Mouse (Mus musculus): ENCODE results near the gene Hist1h2af. TPM values are rescaled to one million over a fixed set of nuclear protein-coding genes. Genes with fewer than 3 reads are reported as not detected.
"Not testable (repeated sequence)": the region's sequence is repeated elsewhere in the genome, so short reads cannot be mapped to it uniquely, and the experiment has no call there.

Hist1h2af gene
- total RNA-seq, 1 experiment, result 1,402 TPM

DNA sequence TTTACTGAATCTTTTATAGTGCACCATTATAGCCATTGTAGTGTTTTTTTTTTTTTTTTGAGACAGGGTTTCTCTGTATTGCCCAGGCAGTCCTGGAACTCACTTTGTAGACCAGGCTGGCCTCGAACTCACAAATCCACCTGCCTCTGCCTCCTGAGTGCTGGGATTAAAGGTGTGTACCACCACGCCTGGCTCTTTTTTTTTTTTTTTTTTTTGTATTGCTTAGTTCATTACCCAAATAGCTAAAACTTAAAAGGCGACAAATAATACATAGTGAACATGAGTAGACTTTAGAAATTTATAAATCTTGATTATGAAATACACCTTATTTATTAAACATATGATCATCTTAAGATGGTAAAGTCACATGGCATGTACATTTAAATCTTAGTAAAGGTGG is 7.8 kb downstream of the Hist1h2af start:
- in situ Hi-C loops (cut with MboI; ENCODE audit: low sequenced_read_pairs in 2 of 2, unreplicated experiment in 2 of 2), result loop anchor here in 1 of 2 experiments (25.0 kb wide), 1 partner anchor 1504 kb away; the partner anchor contains the start of genes Hist1h2ag, Hist1h2ah, Hist1h2bj and Hist1h2bk
- Histone ChIP-seq H3K4me3 (ENCODE audit: insufficient read depth in 1 of 2, low read depth in 1 of 2, low read length in 2 of 2, poor library complexity in 1 of 2, severe bottlenecking in 1 of 2) (no peak overlapping the region), H3K27ac (ENCODE audit: insufficient read depth, low read depth, low read length, poor library complexity, severe bottlenecking) (no peak overlapping the region)

GRCm38 (mm10) chr13:23542225-23542980 is 8.7 kb downstream of the Hist1h2af start:
- H3K4me1 ChIP-seq (ENCODE audit: control insufficient read depth in 2 of 2, insufficient read depth in 2 of 2, low read length in 2 of 2, poor library complexity in 1 of 2); DNase-seq (ENCODE audit: low read depth, low spot score); H3K36me3 ChIP-seq (ENCODE audit: control insufficient read depth, insufficient read depth, low read length, poor library complexity, severe bottlenecking); H3K9me3 ChIP-seq (ENCODE audit: control insufficient read depth, insufficient read depth, low read depth, low read length): not testable (repeated sequence)
- in situ Hi-C loops (cut with MboI; ENCODE audit: low sequenced_read_pairs in 2 of 2, unreplicated experiment in 2 of 2), result loop anchor here in 1 of 2 experiments (25.0 kb wide), 1 partner anchor 1505 kb away; the partner anchor contains the start of genes Hist1h2ag, Hist1h2ah, Hist1h2bj and Hist1h2bk
- Histone ChIP-seq H3K4me3 (ENCODE audit: insufficient read depth in 1 of 2, low read depth in 1 of 2, low read length in 2 of 2, poor library complexity in 1 of 2, severe bottlenecking in 1 of 2) (peak overlapping the region; percentile 45 to 71), H3K27ac (ENCODE audit: insufficient read depth, low read depth, low read length, poor library complexity, severe bottlenecking) (peak overlapping the region; percentile 49; the same call in 1 of the 2 replicates), H3K9ac (ENCODE audit: insufficient read depth, low read depth, low read length, poor library complexity, severe bottlenecking) (peak overlapping the region; percentile 42)

More for the DNA sequence above, 7.8 kb downstream of the Hist1h2af start:
- Histone ChIP-seq H3K4me1 (ENCODE audit: control insufficient read depth in 2 of 2, insufficient read depth in 2 of 2, low read length in 2 of 2, poor library complexity in 1 of 2) (no peaks in the 10 kb centered on the region; a peak in 1 of 4 replicates), H3K9ac (ENCODE audit: insufficient read depth, low read depth, low read length, poor library complexity, severe bottlenecking) (no peak overlapping the region), H3K9me3 (ENCODE audit: control insufficient read depth, insufficient read depth, low read depth, low read length) (no peaks in the 10 kb centered on the region), H3K36me3 (ENCODE audit: control insufficient read depth, insufficient read depth, low read length, poor library complexity, severe bottlenecking) (no peaks in the 10 kb centered on the region)
- no peak for TF ChIP-seq ZC3H11A (IDR thresholded peaks at IDR 0.05; ENCODE audit: borderline replicate concordance, low read depth, low read length)
- no peak for TF ChIP-seq CHD2 (IDR thresholded peaks at IDR 0.05; ENCODE audit: low read depth, low read length)
- no peak for TF ChIP-seq HCFC1 (IDR thresholded peaks at IDR 0.05; ENCODE audit: borderline replicate concordance, insufficient read depth, low read length)
- TF ChIP-seq MAFK (IDR thresholded peaks at IDR 0.05; ENCODE audit: insufficient read depth, low read depth, low read length), result no peak
- 0 out of 2 replicates have a peak, but pooled peaks have one; percentile 38 for TF ChIP-seq ZNF384 (IDR thresholded peaks at IDR 0.05; ENCODE audit: low read depth, low read length)
- no peak for DNase-seq (ENCODE audit: low read depth, low spot score)

DNA sequence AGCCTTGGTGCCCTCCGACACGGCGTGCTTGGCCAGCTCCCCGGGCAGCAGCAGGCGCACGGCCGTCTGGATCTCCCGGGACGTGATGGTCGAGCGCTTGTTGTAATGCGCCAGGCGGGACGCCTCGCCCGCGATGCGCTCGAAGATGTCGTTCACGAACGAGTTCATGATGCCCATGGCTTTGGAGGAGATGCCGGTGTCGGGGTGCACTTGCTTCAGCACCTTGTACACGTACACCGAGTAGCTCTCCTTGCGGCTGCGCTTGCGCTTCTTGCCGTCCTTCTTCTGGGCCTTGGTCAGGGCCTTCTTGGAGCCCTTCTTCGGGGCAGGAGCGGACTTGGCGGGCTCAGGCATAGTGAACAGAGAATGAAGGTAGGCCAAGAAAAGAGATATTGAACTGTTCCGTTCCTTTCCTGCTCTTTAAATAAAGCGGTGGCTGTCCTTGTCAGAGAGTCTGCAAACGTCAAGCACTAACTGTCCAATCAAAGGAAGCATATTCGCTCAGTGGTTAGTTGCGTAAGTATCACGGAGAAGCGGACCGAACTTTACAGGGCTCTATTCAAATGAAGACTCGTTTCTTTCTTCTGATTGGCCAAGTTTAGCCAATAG is 9.4 kb downstream of the Hist1h2af start, which contains the start of gene Hist1h2bh:
Gene Hist1h2bh (minus strand): TSS at position 394 of the 609 bp plus-strand sequence.
- in situ Hi-C loops (cut with MboI; ENCODE audit: low sequenced_read_pairs in 2 of 2, unreplicated experiment in 2 of 2), result loop anchor here in 1 of 2 experiments (25.0 kb wide), 1 partner anchor 1506 kb away; the partner anchor contains the start of genes Hist1h2ag, Hist1h2ah, Hist1h2bj and Hist1h2bk

GRCm38 (mm10) chr13:23543965-23544786 is 10.5 kb downstream of the Hist1h2af start, which contains the start of gene Hist1h3f:
TSS of gene Hist1h3f (plus strand) at chr13:23544052.
- Histone ChIP-seq H3K4me1 (ENCODE audit: control insufficient read depth in 2 of 2, insufficient read depth in 2 of 2, low read length in 2 of 2, poor library complexity in 1 of 2) (no peaks in the 10 kb centered on the region; a peak in 1 of 4 replicates), H3K27ac (ENCODE audit: insufficient read depth, low read depth, low read length, poor library complexity, severe bottlenecking) (peak within 1 kb of the TSS; percentile 86), H3K9ac (ENCODE audit: insufficient read depth, low read depth, low read length, poor library complexity, severe bottlenecking) (peak within 1 kb of the TSS; percentile 75), H3K4me3 (ENCODE audit: insufficient read depth in 1 of 2, low read depth in 1 of 2, low read length in 2 of 2, poor library complexity in 1 of 2, severe bottlenecking in 1 of 2) (peak within 1 kb of the TSS; percentile 70 to 73), H3K9me3 (ENCODE audit: control insufficient read depth, insufficient read depth, low read depth, low read length) (no peaks in the 10 kb centered on the region), H3K36me3 (ENCODE audit: control insufficient read depth, insufficient read depth, low read length, poor library complexity, severe bottlenecking) (no peaks in the 10 kb centered on the region)
- peak; percentile 90 for DNase-seq (ENCODE audit: low read depth, low spot score)
- in situ Hi-C loops (cut with MboI; ENCODE audit: low sequenced_read_pairs in 2 of 2, unreplicated experiment in 2 of 2), result loop anchor here in 1 of 2 experiments (25.0 kb wide), 1 partner anchor 1507 kb away; the partner anchor contains the start of genes Hist1h2ag, Hist1h2ah, Hist1h2bj and Hist1h2bk
- peak; percentile 91 for TF ChIP-seq CHD2 (IDR thresholded peaks at IDR 0.05; ENCODE audit: low read depth, low read length)
- TF ChIP-seq ZNF384 (IDR thresholded peaks at IDR 0.05; ENCODE audit: low read depth, low read length), result no peak
- peak; percentile 49; the same call in 1 of the 2 replicates for TF ChIP-seq HCFC1 (IDR thresholded peaks at IDR 0.05; ENCODE audit: borderline replicate concordance, insufficient read depth, low read length)
- no peak for TF ChIP-seq MAFK (IDR thresholded peaks at IDR 0.05; ENCODE audit: insufficient read depth, low read depth, low read length)
- TF ChIP-seq ZC3H11A (IDR thresholded peaks at IDR 0.05; ENCODE audit: borderline replicate concordance, low read depth, low read length), result no peak

More for the DNA sequence above, 9.4 kb downstream of the Hist1h2af start, which contains the start of gene Hist1h2bh:
- not testable (repeated sequence) for DNase-seq (ENCODE audit: low read depth, low spot score); H3K36me3 ChIP-seq (ENCODE audit: control insufficient read depth, insufficient read depth, low read length, poor library complexity, severe bottlenecking); H3K4me1 ChIP-seq (ENCODE audit: control insufficient read depth in 2 of 2, insufficient read depth in 2 of 2, low read length in 2 of 2, poor library complexity in 1 of 2); H3K9me3 ChIP-seq (ENCODE audit: control insufficient read depth, insufficient read depth, low read depth, low read length)
- H3K27ac ChIP-seq (ENCODE audit: insufficient read depth, low read depth, low read length, poor library complexity, severe bottlenecking), result peak within 1 kb of the TSS; percentile 76; the same call in 1 of the 2 replicates
- peak within 1 kb of the TSS; percentile 70 to 71 for H3K4me3 ChIP-seq (ENCODE audit: insufficient read depth in 1 of 2, low read depth in 1 of 2, low read length in 2 of 2, poor library complexity in 1 of 2, severe bottlenecking in 1 of 2)
- peak within 1 kb of the TSS; percentile 65 for H3K9ac ChIP-seq (ENCODE audit: insufficient read depth, low read depth, low read length, poor library complexity, severe bottlenecking)

GRCm38 (mm10) chr13:23544787-23545120 is 11.0 kb downstream of the Hist1h2af start:
- not testable (repeated sequence) for DNase-seq (ENCODE audit: low read depth, low spot score); H3K9me3 ChIP-seq (ENCODE audit: control insufficient read depth, insufficient read depth, low read depth, low read length); H3K36me3 ChIP-seq (ENCODE audit: control insufficient read depth, insufficient read depth, low read length, poor library complexity, severe bottlenecking); H3K4me1 ChIP-seq (ENCODE audit: control insufficient read depth in 2 of 2, insufficient read depth in 2 of 2, low read length in 2 of 2, poor library complexity in 1 of 2)
- peak overlapping the region; percentile 86 for H3K27ac ChIP-seq (ENCODE audit: insufficient read depth, low read depth, low read length, poor library complexity, severe bottlenecking)
- H3K9ac ChIP-seq (ENCODE audit: insufficient read depth, low read depth, low read length, poor library complexity, severe bottlenecking), result peak overlapping the region; percentile 74
- H3K4me3 ChIP-seq (ENCODE audit: insufficient read depth in 1 of 2, low read depth in 1 of 2, low read length in 2 of 2, poor library complexity in 1 of 2, severe bottlenecking in 1 of 2), result peak overlapping the region; percentile 60 to 73
- in situ Hi-C loops (cut with MboI; ENCODE audit: low sequenced_read_pairs in 2 of 2, unreplicated experiment in 2 of 2), result loop anchor here in 1 of 2 experiments (25.0 kb wide), 1 partner anchor 1507 kb away; the partner anchor contains the start of genes Hist1h2ag, Hist1h2ah, Hist1h2bj and Hist1h2bk
